Mouse (Mus musculus) retina, postnatal 1 day (tissue): ENCODE data around the gene Sh3pxd2b.

Experiments used
- DNase-seq: peaks from one replicate; pipeline ENCODE4 v3.0.0-alpha.2; 2012

Gene Sh3pxd2b

DNA sequence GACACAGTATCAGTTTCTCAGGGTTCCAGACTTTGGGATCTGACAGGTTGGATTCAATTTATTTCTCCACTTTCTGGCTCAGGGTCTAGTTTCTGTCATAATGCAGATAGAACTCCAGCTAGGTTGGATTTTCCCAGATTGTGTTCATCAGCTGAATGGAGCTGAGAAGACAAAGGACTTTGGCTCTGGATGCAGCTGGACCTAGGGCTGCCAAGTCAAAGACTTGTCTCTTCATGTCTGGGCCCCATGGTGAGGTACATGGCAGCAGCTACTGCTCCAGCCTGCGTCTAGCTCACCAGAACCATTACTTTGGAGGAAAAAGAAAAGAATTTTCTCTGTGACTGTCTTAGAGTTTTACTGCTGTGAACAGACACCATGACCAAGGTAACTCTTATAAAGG, 28.5 kb downstream of the Sh3pxd2b start:
- no peak for DNase-seq

DNA sequence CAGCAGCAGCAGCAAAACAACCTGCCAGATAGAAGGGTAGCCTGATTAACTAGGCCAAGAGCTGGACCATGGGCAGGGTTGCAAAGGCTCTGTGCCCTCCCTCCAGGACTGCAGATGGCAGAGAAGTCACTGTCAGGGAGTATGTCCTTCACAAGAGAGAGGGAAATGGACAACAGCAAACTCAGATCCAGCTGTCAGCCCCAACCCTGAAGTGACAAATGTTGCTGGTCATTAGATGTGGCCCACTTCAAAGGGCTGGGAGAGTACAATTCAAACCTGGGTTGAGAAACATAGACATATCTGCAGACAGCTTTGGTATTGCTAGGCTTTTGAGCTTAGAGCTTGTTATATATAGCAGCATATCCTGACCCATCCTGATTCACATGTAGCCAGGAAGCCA, 32.3 kb downstream of the Sh3pxd2b start:
- DNase-seq: no peak

DNA sequence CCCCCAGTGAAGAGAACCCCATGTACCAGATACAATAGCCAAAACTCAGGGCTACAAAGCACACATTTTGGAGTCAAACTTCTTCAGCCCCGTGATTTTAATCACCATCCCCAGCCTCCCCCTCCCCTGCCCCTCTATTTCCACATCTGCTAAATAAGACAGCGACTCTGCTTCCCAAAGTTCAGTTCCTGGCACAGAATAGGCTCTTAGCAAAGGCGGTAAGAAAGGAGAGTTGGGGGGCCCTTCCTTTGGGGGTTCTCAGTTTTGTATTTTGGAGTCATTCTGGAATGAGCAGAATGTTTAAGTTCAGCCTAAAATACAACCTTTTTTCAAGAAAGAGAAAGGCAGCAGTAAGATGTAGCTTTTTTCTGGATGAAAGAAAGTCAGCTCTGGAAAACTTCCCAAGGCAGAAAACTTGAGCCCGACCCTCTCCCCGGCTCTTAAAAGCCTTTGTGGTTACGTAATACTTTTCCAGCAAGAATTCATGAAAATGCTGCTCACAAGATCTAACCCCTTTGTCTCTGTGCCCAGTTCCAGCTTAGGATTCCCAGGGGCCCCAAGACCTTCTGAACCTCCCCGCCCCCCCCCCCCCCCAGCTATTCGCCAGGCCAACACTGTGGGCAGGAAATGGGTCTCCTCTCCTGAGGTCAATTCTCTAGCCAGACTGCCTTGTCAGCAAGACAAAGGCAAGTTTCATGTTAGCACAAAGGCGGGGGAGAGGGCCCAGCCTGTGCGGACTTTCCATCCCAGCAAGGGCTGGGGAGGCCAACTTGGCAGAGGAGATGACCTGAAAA, 35.9 kb downstream of the Sh3pxd2b start:
- peak; percentile 84 for DNase-seq

DNA sequence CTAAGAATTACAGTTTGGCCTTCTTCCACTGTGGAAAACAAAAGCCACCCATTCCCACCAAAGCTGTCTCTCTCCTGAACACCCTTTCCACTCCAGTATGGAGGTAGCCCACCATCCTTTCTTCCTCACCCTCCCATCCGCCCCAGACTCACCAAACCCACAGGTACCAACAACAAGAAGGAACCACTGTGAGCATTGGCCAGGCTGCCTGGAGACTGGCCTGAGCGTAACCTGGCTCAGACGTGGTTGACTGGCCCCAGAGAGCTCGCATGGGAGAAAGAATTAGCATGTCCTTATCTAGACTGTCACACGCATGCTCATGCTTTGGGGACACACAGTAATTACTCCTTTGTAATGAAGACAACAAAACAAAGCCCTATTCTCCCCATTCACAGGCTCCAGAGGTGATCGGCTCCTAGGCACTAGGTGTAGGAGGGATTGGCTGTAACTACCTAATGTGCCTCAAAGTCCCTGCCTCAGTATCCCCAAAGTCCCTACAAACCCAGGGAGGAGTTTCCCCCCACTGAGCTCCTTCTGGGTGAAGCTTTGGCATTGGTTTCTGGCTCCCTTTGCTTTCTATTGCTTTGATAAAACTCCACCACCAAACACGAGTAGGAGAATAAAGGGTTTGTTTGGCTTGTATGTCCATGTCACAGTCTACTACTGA, 36.6 kb downstream of the Sh3pxd2b start:
- no peak for DNase-seq

DNA sequence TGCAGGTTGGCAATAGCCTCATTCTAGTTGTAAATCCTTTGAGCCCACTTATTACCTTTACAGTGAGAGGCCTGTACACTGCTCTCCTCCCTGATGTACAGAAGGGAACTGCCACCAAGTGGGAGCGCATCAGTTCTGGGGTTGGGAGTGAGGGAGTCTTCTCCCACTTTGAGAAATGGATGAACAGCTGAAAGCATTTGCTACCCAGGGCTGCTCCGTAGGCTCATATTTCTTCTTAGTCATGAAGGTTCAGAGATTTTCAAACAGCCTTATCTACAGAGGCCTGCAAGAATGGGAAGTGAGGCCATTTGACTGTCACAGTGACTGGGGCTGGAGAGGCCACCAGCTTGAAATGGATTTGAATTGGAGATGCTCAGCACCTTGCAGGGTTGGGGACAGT, 38.4 kb downstream of the Sh3pxd2b start:
- no peak for DNase-seq

DNA sequence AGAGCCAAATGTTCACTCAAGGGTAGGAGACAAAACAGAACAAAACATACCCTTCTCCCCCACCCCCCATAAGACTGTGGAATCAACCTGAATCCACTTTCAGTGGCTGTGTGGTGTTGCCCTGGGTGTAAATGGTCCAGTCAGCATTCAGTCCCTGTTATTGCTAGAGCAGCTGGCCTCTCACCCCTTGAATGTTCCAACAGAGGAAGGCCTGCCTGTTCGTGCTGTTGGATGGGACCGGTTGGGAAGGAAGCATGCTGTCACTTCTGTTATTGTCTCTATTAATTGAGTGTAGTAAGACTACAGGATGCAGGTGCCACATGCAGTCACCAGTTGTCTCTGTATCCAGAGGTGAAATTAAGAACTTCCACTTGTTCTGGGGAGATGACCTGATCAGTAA, 40.4 kb downstream of the Sh3pxd2b start:
- DNase-seq: no peak

DNA sequence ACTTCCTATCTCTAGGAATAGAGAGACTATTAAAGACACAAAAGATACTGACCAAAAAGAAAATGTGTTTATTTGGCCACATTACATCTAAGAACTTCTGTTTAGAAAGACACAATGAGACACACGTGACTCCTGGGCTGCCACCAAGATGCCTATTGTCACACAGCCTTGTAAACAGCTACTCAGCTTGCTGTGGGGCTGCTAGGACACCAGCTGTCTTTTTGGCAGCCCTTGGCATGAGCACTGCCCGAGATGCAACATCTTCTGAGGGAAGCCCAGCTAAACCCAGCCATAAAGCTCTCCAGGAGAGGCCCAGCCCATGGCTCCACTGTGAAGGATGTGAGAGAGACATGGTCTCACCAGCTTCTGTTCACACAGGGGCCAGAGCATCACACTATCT, 45.5 kb downstream of the Sh3pxd2b start:
- no peak for DNase-seq

DNA sequence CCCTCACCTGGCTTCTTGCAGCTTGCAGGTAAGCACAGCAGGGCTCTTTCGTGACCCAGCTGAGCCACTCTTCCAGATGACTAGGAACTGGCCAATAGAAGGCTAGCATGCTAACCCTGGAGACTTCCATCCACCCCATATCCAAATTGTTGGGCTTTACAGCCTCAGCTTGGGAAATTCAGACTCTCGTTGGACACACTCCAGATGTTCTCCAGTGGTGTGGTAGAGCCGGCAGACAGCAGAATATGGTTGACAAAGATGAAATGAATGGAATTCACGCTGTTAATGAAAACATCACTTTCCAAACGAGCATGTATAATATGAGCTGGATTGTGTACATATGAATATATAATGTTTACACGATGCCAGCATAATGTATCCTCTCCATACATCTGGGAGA, 48.2 kb downstream of the Sh3pxd2b start:
- DNase-seq: no peak

DNA sequence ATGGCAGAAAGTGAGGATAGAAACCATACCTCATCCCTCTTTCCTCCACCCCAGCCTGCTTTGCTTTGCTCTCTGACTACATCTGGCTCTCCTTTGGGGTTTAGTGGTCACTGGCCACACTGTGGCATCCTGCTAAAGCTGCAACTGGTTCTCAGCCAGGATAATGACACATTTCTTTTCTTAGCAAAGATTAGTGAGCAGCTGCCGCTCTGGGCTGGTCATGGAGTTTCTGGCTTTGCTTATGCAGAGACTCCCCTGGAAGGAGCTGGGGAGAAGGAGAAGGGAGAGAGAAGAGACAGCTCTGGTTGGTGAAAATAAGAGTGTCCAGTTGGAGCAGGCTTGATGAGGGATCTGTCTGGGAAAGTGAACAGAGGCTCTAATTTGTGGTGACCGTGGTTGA, 50.8 kb downstream of the Sh3pxd2b start:
- DNase-seq: peak; percentile 29

DNA sequence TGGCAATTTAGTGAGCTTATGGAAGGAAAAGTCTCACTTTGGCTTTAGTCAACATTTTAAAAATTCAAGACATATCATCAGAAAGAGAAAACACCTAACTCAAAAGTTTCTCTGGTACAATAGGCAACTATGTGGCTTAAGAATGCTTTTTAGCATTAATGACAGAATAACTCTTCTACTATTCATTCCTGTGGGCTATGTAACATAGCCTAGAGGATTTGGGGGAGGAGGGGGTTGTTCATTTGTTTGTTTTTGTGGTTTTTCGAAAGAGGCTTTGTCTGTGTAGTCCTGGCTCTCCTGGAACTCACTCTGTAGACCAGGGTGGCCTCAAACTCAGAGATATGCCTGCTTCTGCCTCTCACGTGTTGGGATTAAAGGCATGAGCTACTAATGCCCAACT, 51.6 kb downstream of the Sh3pxd2b start:
- no peak for DNase-seq

DNA sequence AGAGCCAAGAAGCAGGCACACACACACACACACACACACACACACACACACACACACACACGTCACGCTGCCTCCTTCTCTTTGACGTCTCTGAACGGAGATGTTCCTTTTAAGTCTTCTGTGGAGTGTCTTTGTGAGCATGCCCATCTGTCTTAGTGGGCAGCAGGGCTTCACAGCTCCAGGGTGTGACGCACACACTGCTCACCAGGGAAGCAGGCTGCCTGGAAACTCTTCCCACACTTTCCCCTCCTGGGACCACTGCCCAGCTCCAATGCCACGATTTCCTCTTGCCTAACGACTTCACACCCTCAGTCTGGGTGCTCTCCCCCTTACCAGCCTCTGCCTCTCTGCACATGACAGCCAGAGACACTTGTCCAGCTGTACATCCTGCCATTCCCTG, 55.1 kb downstream of the Sh3pxd2b start:
- DNase-seq: peak; percentile 5

DNA sequence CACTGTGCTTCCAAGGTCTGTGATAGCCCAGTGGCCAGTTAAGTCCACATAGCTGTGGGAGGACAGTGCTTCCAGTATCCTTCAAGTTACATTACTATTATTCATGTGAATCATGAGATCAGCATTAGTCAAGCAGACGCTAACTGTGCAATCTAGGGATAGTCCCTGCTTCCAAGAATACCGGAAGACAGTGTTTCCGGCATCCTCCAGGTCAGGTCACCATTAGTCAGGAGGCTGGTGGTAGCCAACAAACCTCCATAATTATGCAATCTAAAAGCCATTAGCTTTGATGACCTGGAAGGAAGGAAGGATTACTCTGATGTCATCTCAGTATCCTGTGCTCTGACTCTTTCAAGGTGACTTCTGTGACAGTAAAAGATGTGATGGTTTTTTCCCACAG, 57.1 kb downstream of the Sh3pxd2b start:
- no peak for DNase-seq

DNA sequence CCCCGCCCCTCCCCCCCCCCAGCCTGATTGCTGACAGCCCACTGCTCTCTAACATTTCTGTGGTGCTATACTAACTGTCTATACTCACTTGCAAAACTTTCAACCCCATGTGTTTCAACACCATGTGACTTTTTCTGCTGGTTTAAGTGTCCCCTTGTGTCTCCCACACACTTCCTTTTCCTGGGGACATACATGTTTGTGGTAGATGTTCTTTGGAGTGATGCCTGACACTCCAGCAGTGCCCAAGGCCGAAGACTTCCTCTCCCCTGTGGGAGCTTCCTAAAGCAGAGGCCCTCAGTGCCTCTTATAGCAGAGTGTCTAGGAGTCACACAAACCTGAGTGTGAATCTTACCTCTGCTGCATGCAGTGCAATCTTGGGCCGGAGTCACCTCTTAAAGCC, 60.2 kb downstream of the Sh3pxd2b start:
- DNase-seq: no peak

DNA sequence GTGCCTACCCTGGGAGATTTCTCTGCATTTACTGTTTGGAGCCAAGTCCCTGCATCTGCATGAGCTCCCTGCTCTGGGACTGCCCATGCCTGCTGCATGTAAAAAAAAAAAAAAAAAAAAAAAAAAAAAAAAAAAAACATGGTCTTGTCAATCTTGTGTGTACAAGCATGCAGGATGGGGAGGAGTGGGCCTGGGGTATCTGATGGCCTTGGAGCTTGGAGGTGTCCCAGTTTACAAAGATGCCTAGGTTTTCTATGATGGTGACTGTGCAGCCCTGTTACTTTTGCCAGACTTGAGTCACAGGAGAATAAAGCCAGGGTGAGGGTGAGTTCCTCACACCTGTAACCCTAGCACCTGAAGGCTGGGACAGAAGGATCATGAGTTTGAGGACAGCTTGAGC, 61.4 kb downstream of the Sh3pxd2b start:
- DNase-seq: no peak

DNA sequence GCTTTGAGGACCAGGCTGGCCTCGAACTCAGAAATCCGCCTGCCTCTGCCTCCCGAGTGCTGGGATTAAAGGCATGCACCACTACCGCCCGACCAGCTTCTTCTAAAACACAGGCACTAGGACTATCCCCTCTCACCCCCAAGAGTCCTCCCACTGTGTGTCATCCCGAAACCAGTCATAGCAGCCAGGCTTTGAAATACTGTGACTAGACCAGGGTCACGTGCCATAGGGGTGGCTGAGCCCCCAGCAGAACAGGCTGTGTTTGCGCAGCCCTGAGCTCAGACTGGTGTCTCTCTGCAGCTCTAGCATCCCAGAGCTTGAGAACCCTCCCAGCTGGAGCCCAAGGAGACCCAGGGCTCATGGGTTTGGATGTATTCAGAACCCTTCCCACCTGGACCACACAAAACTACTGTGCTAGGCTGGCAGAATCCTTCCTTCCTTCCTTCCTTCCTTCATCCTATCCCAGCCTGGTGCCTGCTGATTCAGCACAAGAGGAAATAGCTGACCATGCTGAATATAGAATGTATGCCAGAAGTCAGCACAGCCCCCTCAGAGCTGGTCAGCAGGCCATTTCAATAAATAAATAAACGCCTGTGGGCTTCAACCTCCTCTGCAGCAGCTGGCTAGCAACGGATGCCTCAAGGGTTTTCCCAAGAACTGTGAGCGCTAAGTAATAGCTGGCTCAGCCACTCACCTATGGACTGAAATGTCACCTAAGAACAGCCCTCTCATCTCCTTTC, 62.4 kb downstream of the Sh3pxd2b start:
- peak; percentile 11 for DNase-seq

DNA sequence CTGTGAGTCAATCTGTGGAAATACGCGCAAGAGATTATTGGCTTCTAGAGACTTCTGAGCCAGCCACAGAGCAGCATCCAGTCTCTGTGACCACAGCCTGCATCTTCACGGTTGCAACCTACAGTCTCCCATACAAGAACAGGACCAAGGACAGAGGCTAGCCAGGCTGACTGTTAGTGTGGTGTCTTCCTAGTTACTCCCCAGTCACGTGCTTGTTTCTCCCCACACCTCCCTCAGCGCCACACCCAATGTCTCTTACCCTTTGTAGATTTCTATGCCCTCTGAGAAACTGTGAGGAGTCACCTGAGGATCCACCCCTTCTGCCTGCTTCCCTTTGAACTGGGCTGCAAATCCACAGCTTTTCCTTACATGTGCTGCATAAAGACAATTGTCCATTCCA, 72.4 kb downstream of the Sh3pxd2b start:
- DNase-seq: no peak

DNA sequence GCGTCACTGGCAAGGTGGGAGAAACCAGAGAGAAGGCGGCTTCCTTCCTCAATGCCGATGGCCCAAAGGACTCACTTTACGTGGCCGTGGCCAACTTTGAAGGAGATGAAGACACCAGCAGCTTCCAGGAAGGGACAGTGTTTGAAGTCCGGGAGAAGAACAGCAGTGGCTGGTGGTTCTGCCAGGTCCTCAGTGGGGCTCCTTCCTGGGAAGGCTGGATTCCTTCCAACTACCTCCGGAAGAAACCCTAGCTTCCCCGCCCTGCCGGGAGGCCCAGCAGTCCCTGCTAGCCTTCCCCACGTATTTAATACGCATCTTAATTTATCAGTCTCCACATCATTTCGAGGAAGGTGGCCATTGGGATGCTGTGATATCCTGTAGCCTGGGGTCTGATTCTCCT, 75.7 kb downstream of the Sh3pxd2b start:
- no peak for DNase-seq

DNA sequence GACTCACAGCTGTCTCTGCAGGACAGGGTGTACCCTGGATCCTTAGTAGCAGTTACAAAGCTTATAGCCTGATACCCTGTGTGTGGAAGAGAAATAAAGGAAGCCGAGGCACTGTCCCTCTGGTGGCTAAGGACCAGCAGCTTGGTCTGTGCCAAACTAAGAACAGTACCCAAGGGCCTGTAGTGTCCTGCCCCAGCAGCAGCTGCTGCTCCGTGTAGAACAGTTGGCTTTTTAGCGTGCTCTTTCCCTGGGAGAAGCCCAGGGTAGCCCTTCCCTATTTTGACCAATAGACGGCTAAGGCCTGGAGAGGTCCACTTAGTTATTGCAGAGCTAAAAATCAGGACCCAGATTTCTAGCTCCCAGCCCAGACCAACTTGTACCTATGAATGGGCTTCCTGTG, 77.0 kb downstream of the Sh3pxd2b start:
- DNase-seq: no peak

DNA sequence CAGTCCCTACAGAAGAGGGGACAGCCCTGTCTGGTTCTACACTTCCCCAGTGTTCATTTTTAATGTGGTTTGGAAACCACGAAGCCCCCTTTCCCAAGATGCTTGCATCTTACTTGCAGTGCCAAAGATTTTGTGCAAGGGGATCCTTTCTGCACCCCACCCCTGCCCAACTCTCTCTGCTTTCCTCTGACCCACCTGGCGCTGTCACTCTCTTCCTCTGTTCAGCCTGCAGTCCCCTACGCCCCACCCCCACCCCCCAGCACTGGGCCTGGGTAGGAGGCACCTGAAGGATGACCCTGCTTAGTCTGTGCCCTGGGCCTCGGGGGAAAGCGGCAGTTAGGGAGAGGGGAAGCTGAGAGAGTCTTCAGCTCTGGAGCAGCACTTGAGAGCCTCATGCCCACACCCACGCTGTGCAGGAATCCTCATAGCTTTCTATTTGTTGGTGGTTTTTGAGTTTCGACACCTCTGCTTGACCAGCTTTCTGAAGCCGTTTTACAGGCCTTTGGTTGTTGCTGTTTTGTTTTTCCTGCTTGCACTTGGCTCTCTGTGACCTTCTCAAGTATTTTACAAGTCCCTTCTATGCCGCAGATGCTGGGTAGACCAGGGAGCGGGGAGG, 77.5 kb downstream of the Sh3pxd2b start:
- no peak for DNase-seq

DNA sequence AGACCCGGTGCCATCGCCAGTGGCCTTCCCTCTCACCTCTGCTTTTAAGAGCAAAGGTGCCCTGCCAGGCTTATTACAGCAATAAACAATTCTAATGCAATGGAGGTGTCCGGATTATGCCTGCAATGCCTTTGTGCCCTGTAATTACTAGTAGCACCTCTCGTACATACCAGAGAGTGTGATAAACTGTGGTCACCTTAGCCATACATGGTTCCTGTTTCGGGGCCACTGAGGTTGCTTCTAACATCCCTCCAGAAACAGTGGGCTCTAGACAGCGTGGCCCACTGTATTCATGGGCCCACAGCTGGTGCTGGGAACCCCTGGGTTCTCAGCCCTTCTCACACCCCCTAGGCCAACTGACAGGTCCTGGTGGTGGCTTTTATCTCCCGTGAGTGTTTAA, 79.9 kb downstream of the Sh3pxd2b start:
- DNase-seq: no peak

DNA sequence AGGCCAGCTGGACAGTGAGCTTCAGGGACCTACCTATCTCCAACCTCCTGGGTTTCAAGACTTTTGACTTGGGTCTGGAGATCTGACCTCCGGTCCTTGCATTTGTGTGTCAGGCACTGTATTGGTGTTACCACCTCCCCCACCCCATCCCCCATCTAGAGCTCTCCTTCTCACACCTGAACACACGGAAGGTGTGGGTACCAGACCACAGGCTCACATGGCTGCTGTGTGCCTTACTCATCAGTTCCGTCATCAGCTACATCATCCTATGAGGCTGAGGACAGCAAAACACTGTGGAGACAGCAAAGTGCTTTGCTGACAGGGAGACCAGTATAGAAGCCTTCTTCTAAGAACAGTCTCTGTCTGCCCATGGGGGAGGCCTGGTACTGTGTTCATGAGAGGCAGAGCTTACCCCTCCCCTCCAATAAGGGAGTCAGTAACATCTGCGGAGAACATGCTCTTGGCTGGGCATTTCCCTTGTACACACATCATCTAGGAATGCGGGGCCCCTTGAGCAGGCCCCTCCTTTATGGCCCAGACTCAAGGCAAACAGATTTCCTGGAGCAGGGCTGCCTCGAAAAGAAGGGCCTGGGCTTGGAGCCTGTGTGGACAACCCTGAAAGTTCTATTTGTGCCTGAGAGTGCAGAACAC, 87.9 kb downstream of the Sh3pxd2b start:
- DNase-seq: no peak

DNA sequence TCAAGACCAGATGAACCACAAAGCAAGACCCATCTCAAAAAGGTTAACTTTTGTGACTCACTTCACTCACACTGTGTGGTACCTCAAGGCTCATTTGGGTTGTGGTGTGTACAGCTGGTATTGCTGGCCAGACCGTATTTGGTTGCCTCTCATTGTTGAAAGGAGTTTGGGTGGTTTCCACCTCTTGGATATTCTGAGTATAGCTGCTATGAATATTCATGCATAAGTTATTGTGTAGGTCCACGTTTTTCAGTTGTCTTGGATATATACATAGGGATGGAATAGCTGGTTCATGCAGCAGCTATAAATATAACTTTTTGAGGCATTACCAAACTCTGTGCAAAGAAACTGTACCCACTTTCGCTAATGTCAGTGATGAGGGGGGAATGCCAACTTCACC, 95.0 kb downstream of the Sh3pxd2b start:
- DNase-seq: no peak

DNA sequence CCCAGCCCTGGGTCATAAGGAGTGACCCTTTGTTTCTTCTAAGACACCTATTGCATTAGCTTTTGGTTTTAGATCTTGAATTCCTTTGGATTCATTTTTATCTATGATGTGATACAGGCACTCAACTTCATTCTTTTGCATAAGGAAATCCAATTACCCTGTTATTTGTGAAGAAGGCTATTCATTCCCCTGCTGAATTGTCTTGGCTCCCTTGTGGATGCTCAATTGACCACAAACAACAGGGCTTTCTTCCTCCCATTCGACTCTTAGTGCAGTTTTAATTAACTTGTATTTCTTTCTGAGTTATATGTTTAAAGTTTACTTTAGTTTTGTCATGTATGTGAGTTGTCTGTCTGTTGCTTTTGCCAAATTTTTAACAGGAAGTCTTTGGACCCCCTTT, 96.6 kb downstream of the Sh3pxd2b start:
- DNase-seq: peak; percentile 71
